In the genomic region with DNA sequence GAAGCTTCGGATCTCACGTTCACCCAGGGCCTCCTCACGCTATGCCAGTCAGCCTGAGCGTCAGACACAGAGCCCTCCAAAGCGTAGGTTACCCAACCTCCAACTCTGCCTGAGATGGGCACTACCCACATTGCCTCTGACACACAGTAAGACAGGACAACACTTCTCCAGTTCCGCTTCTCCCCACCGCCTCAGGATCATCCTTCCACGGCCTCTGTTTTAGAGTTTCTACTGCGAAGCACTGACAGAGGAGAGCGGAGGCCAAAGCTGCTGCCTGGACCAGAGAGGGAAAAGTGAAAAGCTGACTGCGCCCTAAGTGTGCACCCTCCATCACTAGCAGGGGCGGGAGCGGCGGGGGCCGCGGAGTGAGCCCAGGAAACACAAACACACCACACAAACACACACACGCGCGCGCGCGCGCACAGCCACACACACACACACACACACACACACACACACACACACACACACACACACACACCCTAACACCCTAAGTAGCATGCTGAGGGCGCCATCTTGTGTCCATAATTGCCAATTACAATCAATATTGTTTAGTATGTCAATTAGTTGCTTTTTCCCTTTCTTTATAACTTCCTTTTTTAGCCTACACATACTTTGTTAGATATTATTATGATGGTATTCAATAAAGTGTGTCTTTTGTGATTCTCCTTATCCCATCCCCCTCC, we compare ENCODE assay signal across 9 mouse cellular contexts. TPM values are rescaled to one million over a fixed set of nuclear protein-coding genes. Genes with fewer than 3 reads are reported as not detected.
A peak's percentile ranks its signal among the peaks of the same experiment; 100 is the strongest.
DNase-seq lines count a peak whose midpoint lies in the region; ATAC-seq and TF ChIP-seq lines count a peak whose summit lies in the region.
"Had no signal": no experiment of that assay in that cellular context is flagged by ENCODE, and none has a peak within 500 bp of the region (broad histone marks: within the 10 kb centered on the region; RNA-seq: fewer than 3 reads in every experiment).

No protein-coding gene starts in this region.

- intact Hi-C loops in gastrocnemius, adult 2 months (cut with DNase I) = loop anchor here (5.0 kb wide), 2 partner anchors 58 to 433 kb away; no protein-coding TSS in a partner anchor
- intact Hi-C loops in gastrocnemius, postnatal 14 days (cut with DNase I; ENCODE audit: low total_unique reads) = no loop called here

- peak overlapping the region; percentile 55 for H3K4me2 ChIP-seq in embryonic facial prominence, embryonic 13.5 days
- 0 out of 2 replicates have a peak overlapping the region, but pooled peaks have one; percentile 24 for H3K4me2 ChIP-seq in intestine, postnatal 0 days (replicated peaks; ENCODE audit: low read depth)

- H3K9ac ChIP-seq in embryonic facial prominence, embryonic 13.5 days = no peak overlapping the region
- H3K9ac ChIP-seq in intestine, postnatal 0 days (ENCODE audit: low read depth, low read length) = no peak overlapping the region

- no peaks in the 10 kb centered on the region for H3K4me1 ChIP-seq in embryonic facial prominence, embryonic 13.5 days
- no peaks in the 10 kb centered on the region for H3K4me1 ChIP-seq in intestine, postnatal 0 days (replicated peaks; ENCODE audit: control insufficient read depth, insufficient read depth, low read length)

- 37% methylated on average over 19 of the region's 24 CpGs for WGBS in embryonic facial prominence, embryonic 13.5 days
- 28% methylated on average over 24 of the region's 24 CpGs for WGBS in intestine, postnatal 0 days

- peaks cover 4% of the 10 kb centered on the region; the same call in 1 of the 2 replicates for H3K27me3 ChIP-seq in embryonic facial prominence, embryonic 13.5 days
- H3K27me3 ChIP-seq in intestine, postnatal 0 days (replicated peaks; ENCODE audit: control insufficient read depth, insufficient read depth, low read length) = no peaks in the 10 kb centered on the region

- H3K9me3 ChIP-seq in embryonic facial prominence, embryonic 13.5 days = no peaks in the 10 kb centered on the region
- H3K9me3 ChIP-seq in intestine, postnatal 0 days (ENCODE audit: control insufficient read depth) = no peaks in the 10 kb centered on the region

- H3K4me3 ChIP-seq in gastrocnemius, adult 2 months = no peak overlapping the region
- peak overlapping the region; percentile 21; the same call in 1 of the 2 replicates for H3K4me3 ChIP-seq in embryonic facial prominence, embryonic 13.5 days
- H3K4me3 ChIP-seq in intestine, postnatal 0 days (ENCODE audit: low read depth, low read length) = no peak overlapping the region

- TF ChIP-seq CTCF in gastrocnemius, adult 2 months (IDR thresholded peaks at IDR 0.05) = peak; percentile 45
- TF ChIP-seq CTCF in intestine, postnatal 0 days (IDR thresholded peaks at IDR 0.05; ENCODE audit: low read depth) = peak; percentile 86

- no peak for ATAC-seq in embryonic facial prominence, embryonic 13.5 days (ENCODE audit: insufficient number of reproducible peaks, insufficient read depth, low FRiP score, low TSS enrichment, low read depth)
- no peak for ATAC-seq in intestine, postnatal 0 days

- no peaks in the 10 kb centered on the region for H3K36me3 ChIP-seq in embryonic facial prominence, embryonic 13.5 days
- H3K36me3 ChIP-seq in intestine, postnatal 0 days (ENCODE audit: control insufficient read depth, insufficient read depth) = no peaks in the 10 kb centered on the region

- no peak for DNase-seq in gastrocnemius, adult 2 months
- DNase-seq in gastrocnemius, postnatal 10 days = no peak
- peak; percentile 62 for DNase-seq in A20 (ENCODE audit: low read depth, low spot score)
- DNase-seq in neural tube, embryonic 10.5 days (ENCODE audit: extremely low spot score, low spot score) = peak; percentile 31
- no peak for DNase-seq in gastrocnemius, postnatal 14 days
- no peak for DNase-seq in cerebellum, adult 8-10 months

- no peak overlapping the region for H3K27ac ChIP-seq in gastrocnemius, adult 2 months
- no peak overlapping the region for H3K27ac ChIP-seq in embryonic facial prominence, embryonic 13.5 days
- H3K27ac ChIP-seq in intestine, postnatal 0 days (ENCODE audit: low read depth, low read length) = no peak overlapping the region

RNA-seq across cellular contexts. Expression of gene Arhgap22, which starts 8.4 kb away (rescaled TPM):
- 1 to 10 TPM in 1 of 2 experiments, under 1 TPM in 1; 0.97 to 1.2 TPM for total RNA-seq in gastrocnemius, adult 2 months (2021)
- total RNA-seq in gastrocnemius, postnatal 10 days (2021) = 1 to 10 TPM; 1.5 to 4.0 TPM
- 4.1 and 8.3 TPM in 2 replicates for polyA plus RNA-seq in embryonic facial prominence, embryonic 13.5 days (2015; fragmentation: Nextera tagmentation; extraction: Ambion mirVana)
- polyA plus RNA-seq in intestine, postnatal 0 days (2015; fragmentation: Nextera tagmentation; extraction: Ambion mirVana) = 1.9 and 2.9 TPM in 2 replicates
- total RNA-seq in gastrocnemius, postnatal 14 days (2021) = 1 to 10 TPM in 1 of 2 experiments, under 1 TPM in 1; 0.86 to 2.1 TPM
- total RNA-seq: hematopoietic stem cell, adult 5-6 weeks had no signal

RNA-seq across cellular contexts. Expression of gene Wdfy4, which starts 20.1 kb away (rescaled TPM):
- total RNA-seq in gastrocnemius, adult 2 months (2021) = under 1 TPM; 0.41 to 0.42 TPM
- 1 to 10 TPM; 1.3 to 4.1 TPM for total RNA-seq in gastrocnemius, postnatal 10 days (2021)
- polyA plus RNA-seq in embryonic facial prominence, embryonic 13.5 days (2015; fragmentation: Nextera tagmentation; extraction: Ambion mirVana) = 0.22 and 0.26 TPM in 2 replicates
- polyA plus RNA-seq in intestine, postnatal 0 days (2015; fragmentation: Nextera tagmentation; extraction: Ambion mirVana) = 0.17 and 0.26 TPM in 2 replicates
- 1 to 10 TPM; 1.0 to 2.1 TPM for total RNA-seq in gastrocnemius, postnatal 14 days (2021)

Comparison
In these comparisons a context has a peak if more than half of its experiments do, and no peak if none do; other contexts are left out.
1. DNase-seq: peak in A20 (single experiment) and neural tube, embryonic 10.5 days (single experiment); none in gastrocnemius, adult 2 months (single experiment), gastrocnemius, postnatal 10 days (single experiment), gastrocnemius, postnatal 14 days (single experiment) and cerebellum, adult 8-10 months (single experiment).